Mouse (Mus musculus) brain, embryonic 14.5 days (tissue): ENCODE data around the gene Rab19.

Experiments
- CTCF ChIP-seq: fragments of 200-500 bp; IDR thresholded peaks from 2 replicates; pipeline ENCODE4 v1.5.1; 2012; ENCODE audit warnings: inconsistent platforms, mild to moderate bottlenecking, moderate library complexity, borderline replicate concordance; ENCODE audit not compliant: insufficient read depth, insufficient read length; ENCODE audit errors: extremely low read depth
- POLR2A ChIP-seq: fragments of 200-500 bp; IDR thresholded peaks from 2 replicates; pipeline ENCODE4 v1.6.1; 2012; ENCODE audit warnings: mild to moderate bottlenecking, inconsistent platforms, borderline replicate concordance; ENCODE audit not compliant: poor library complexity, insufficient read depth, insufficient read length, severe bottlenecking; ENCODE audit errors: extremely low read depth

DNA sequence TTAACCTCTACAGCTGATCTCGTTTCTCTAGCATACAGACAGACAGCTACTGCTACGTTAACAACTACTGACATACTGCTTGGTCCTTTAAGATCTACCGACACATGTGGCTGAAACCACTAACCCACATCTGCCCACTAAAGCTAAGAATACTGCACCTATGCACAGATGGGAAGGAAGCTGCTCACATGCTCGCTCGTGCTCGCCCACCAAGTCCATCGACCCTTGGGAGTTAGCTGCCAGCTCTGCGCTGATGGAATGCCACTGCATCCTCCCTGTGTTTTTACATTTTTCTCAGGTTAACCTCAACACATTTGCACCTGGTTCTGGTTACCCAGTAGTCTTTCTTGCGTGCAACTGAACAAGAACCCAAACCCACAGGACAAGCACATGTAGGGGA is 17.4 kb downstream of the Rab19 start:
- TF ChIP-seq POLR2A (no peak), CTCF (no peak)
